Mouse (Mus musculus) left cerebral cortex, postnatal 10 days (tissue): ENCODE data around the gene Creld1. TPM values are rescaled to one million over a fixed set of nuclear protein-coding genes. Genes with fewer than 3 reads are reported as not detected.

ENCODE experiments used
- microRNA-seq: library from miRNA; unstranded; fragments of <30 nt; microRNA quantifications from one replicate; pipeline ENCODE4 v1.2.0, GENCODE M21; 2022
- total RNA-seq, 2 experiments: library from RNA; stranded (reverse); gene quantifications; 2 replicates each; pipeline ENCODE4 v1.2.3; 2021

The Creld1 gene
- total RNA-seq, 2 experiments from 2014 or later = 87.4 to 88.4 TPM

Small RNAs within 50 kb of the gene (microRNA-seq; reads per million reads assigned to microRNA genes)
- not detected for gene Gm23365

Other genes starting within 250 kb of the Creld1 start
- gene Mtmr14, start 245.5 kb upstream of the Creld1 start, total RNA-seq = 10 to 100 TPM; 24.8 to 26.2 TPM
- 10 to 100 TPM; 21.0 to 22.3 TPM for gene Cpne9, start 201.0 kb upstream of the Creld1 start, total RNA-seq
- gene Brpf1, start 176.2 kb upstream of the Creld1 start, total RNA-seq = 10 to 100 TPM; 24.7 TPM
- 1 to 10 TPM; 5.5 to 6.4 TPM for gene Ogg1, start 156.3 kb upstream of the Creld1 start, total RNA-seq
- gene Camk1, start 139.3 kb upstream of the Creld1 start, total RNA-seq = 100 to 1,000 TPM; 107 to 112 TPM
- 10 to 100 TPM; 50.5 to 52.5 TPM for gene Tada3, start 105.4 kb upstream of the Creld1 start, total RNA-seq
- gene Arpc4, start 105.2 kb upstream of the Creld1 start, total RNA-seq = 100 to 1,000 TPM; 318 to 324 TPM
- gene Ttll3, start 94.0 kb upstream of the Creld1 start, total RNA-seq = 1 to 10 TPM; 6.1 to 8.1 TPM
- 10 to 100 TPM; 15.8 to 19.8 TPM for gene Rpusd3, start 64.0 kb upstream of the Creld1 start, total RNA-seq
- gene Cidec, start 47.5 kb upstream of the Creld1 start, total RNA-seq = not detected
- 10 to 100 TPM; 42.7 to 44.8 TPM for gene Jagn1, start 40.7 kb upstream of the Creld1 start, total RNA-seq
- gene Il17re, start 24.8 kb upstream of the Creld1 start, total RNA-seq = under 1 TPM; 0.55 to 0.66 TPM
- 1 to 10 TPM; 2.5 to 3.2 TPM for gene Il17rc, start 11.9 kb upstream of the Creld1 start, total RNA-seq
- 10 to 100 TPM; 34.1 to 36.0 TPM for gene Prrt3, start 18.6 kb downstream of the Creld1 start, total RNA-seq
- gene Emc3, start 48.4 kb downstream of the Creld1 start, total RNA-seq = 10 to 100 TPM; 78.8 to 79.2 TPM
- 1 to 10 TPM; 3.3 to 3.6 TPM for gene Fancd2, start 48.4 kb downstream of the Creld1 start, total RNA-seq
- gene Fancd2os, start 117.4 kb downstream of the Creld1 start, total RNA-seq = not detected
- 100 to 1,000 TPM; 210 to 211 TPM for gene Brk1, start 121.5 kb downstream of the Creld1 start, total RNA-seq
- gene Vhl, start 140.7 kb downstream of the Creld1 start, total RNA-seq = 10 to 100 TPM; 45.1 to 49.9 TPM
- gene Irak2, start 155.2 kb downstream of the Creld1 start, total RNA-seq = 10 to 100 TPM; 13.0 to 14.2 TPM
- gene Tatdn2, start 213.8 kb downstream of the Creld1 start, total RNA-seq = 10 to 100 TPM; 79.2 to 90.2 TPM
- not detected for gene Ghrl, start 236.6 kb downstream of the Creld1 start, total RNA-seq